Mouse (Mus musculus) macrophage (primary cell): ENCODE data around the gene Adamtsl3. TPM values are rescaled to one million over a fixed set of nuclear protein-coding genes. Genes with fewer than 3 reads are reported as not detected.
A peak's percentile ranks its signal among the peaks of the same experiment; 100 is the strongest.

Experiments
- H3K27ac ChIP-seq: fragments of 350-480 bp; formaldehyde crosslinking; 2 replicates; pipeline ENCODE4 v1.9.0; 2021
- H3K36me3 ChIP-seq: fragments of 350-480 bp; formaldehyde crosslinking; 2 replicates; pipeline ENCODE4 v1.9.0; 2021; ENCODE audit errors: inconsistent target
- H3K4me3 ChIP-seq: fragments of 350-480 bp; formaldehyde crosslinking; 2 replicates; pipeline ENCODE4 v1.9.0; 2021; ENCODE audit errors: inconsistent target
- H3K79me2 ChIP-seq: fragments of 350-480 bp; formaldehyde crosslinking; 2 replicates; pipeline ENCODE4 v1.9.0; 2021; ENCODE audit errors: inconsistent target
- WGBS: methylation state at CpG from one replicate; pipeline ENCODE4 v1.1.7; 2026; ENCODE audit warnings: inconsistent platforms; ENCODE audit not compliant: missing documents; 5-methylcytosine and 5-hydroxymethylcytosine counted together
- polyA plus RNA-seq: library from polyadenylated mRNA; stranded (reverse); fragments of 250-400 nt; gene quantifications from 3 replicates; pipeline ENCODE4 v1.2.4, GENCODE M21; 2018; ENCODE audit warnings: inconsistent platforms

Gene Adamtsl3
- polyA plus RNA-seq, 1 experiment from 2014 or later = not detected

- H3K27ac ChIP-seq = no peak overlapping the region
- H3K4me3 ChIP-seq = no peak overlapping the region
- 0 out of 2 replicates have a peak, but pooled peaks cover 7% of the 10 kb centered on the region for H3K36me3 ChIP-seq
- H3K79me2 ChIP-seq = peaks cover 19% of the 10 kb centered on the region
- WGBS = 96% methylated on average over 3 of the region's 3 CpGs
Measured at GRCm38 (mm10) chr7:82647183-82647582, 311.7 kb downstream of the Adamtsl3 start.

- peaks cover 19% of the 10 kb centered on the region for H3K79me2 ChIP-seq
- 43% methylated on average over 3 of the region's 4 CpGs for WGBS
- H3K27ac ChIP-seq = no peak overlapping the region
- 0 out of 2 replicates have a peak, but pooled peaks cover 8% of the 10 kb centered on the region for H3K36me3 ChIP-seq
- peak overlapping the region; percentile 82 for H3K4me3 ChIP-seq
Measured at GRCm38 (mm10) chr7:82647909-82648308, 312.4 kb downstream of the Adamtsl3 start.

- under 1% methylated on average over 43 of the region's 46 CpGs for WGBS
- H3K79me2 ChIP-seq = peaks cover 19% of the 10 kb centered on the region
- 0 out of 2 replicates have a peak, but pooled peaks cover 8% of the 10 kb centered on the region for H3K36me3 ChIP-seq
- peak within 1 kb of the TSS; percentile 82 for H3K4me3 ChIP-seq
- peak within 1 kb of the TSS; percentile 22; the same call in 1 of the 2 replicates for H3K27ac ChIP-seq
Measured at GRCm38 (mm10) chr7:82648353-82649080, 313.0 kb downstream of the Adamtsl3 start, which contains the start of the genes Saxo2 and Efl1. Gene Saxo2 (minus strand): TSS chr7:82648528. Gene Efl1 (plus strand): TSS chr7:82648614.

GRCm38 (mm10) chr7:82649081-82649445 is 313.6 kb downstream of the Adamtsl3 start:
- peaks cover 19% of the 10 kb centered on the region for H3K79me2 ChIP-seq
- H3K36me3 ChIP-seq = 0 out of 2 replicates have a peak, but pooled peaks cover 8% of the 10 kb centered on the region
- no peak overlapping the region for H3K27ac ChIP-seq
- 17% methylated on average over 6 of the region's 6 CpGs for WGBS
- peak overlapping the region; percentile 82 for H3K4me3 ChIP-seq

Other genes with a start within 250 kb of the Adamtsl3 start
- not detected in 3 replicates for gene Sh3gl3, start 161.9 kb upstream of the Adamtsl3 start, polyA plus RNA-seq